Mouse (Mus musculus) midbrain, embryonic 14.5 days (tissue): Measurements from ENCODE around the gene Hid1. TPM values are rescaled to one million over a fixed set of nuclear protein-coding genes. Genes with fewer than 3 reads are reported as not detected.
A peak's percentile ranks its signal among the peaks of the same experiment; 100 is the strongest.

Experiments
- ATAC-seq: fragments of 200-750 bp; cut with Nextera tagmentation; 2 replicates; pipeline ENCODE4 v1.8.0; 2017; ENCODE audit warnings: moderate number of reproducible peaks, moderate library complexity; ENCODE audit not compliant: low FRiP score, low TSS enrichment
- DNase-seq: peaks from one replicate; pipeline ENCODE4 v3.0.0-alpha.2; 2015
- H3K27ac ChIP-seq: fragments of 300-500 bp; sonication (generic); replicated peaks from 2 replicates; pipeline ENCODE4 v1.5.1; 2014; ENCODE audit warnings: mild to moderate bottlenecking, low read depth, low read length, moderate library complexity
- H3K27me3 ChIP-seq: fragments of 300-500 bp; sonication (generic); 2 replicates; pipeline ENCODE4 v1.6.1; 2014; ENCODE audit warnings: low read length, control low read depth, mixed read lengths; ENCODE audit not compliant: control insufficient read depth, insufficient read depth
- H3K36me3 ChIP-seq: fragments of 300-500 bp; sonication (generic); 2 replicates; pipeline ENCODE4 v1.6.1; 2014; ENCODE audit warnings: low read length, control low read depth; ENCODE audit not compliant: control insufficient read depth, insufficient read depth
- H3K4me1 ChIP-seq: fragments of 300-500 bp; sonication (generic); 2 replicates; pipeline ENCODE4 v1.6.1; 2014; ENCODE audit warnings: mild to moderate bottlenecking, antibody characterized with exemption, low read length, control low read depth; ENCODE audit not compliant: control insufficient read depth, insufficient read depth
- H3K4me2 ChIP-seq: fragments of 300-500 bp; sonication (generic); 2 replicates; pipeline ENCODE4 v1.6.1; 2014; ENCODE audit warnings: mild to moderate bottlenecking, low read length, moderate library complexity
- H3K4me3 ChIP-seq: fragments of 300-500 bp; sonication (generic); replicated peaks from 2 replicates; pipeline ENCODE4 v1.5.1; 2014; ENCODE audit warnings: low read depth, low read length
- H3K9ac ChIP-seq: fragments of 300-500 bp; sonication (generic); replicated peaks from 2 replicates; pipeline ENCODE4 v1.6.1; 2014; ENCODE audit warnings: mild to moderate bottlenecking, low read length, moderate library complexity
- H3K9me3 ChIP-seq: fragments of 300-500 bp; sonication (generic); 2 replicates; pipeline ENCODE4 v1.6.1; 2016; ENCODE audit warnings: low read length, control low read depth, mixed read lengths; ENCODE audit not compliant: control insufficient read depth
- WGBS: fragments of 180-500 bp; shearing (Covaris S2); extraction: QIAGEN DNeasy Blood & Tissue Kit; methylation state at CpG from one replicate; pipeline ENCODE4 v1.1.7; 2014; 5-methylcytosine and 5-hydroxymethylcytosine counted together
- polyA plus RNA-seq: library from polyadenylated mRNA; unstranded; fragments of >200 nt; fragmentation: Nextera tagmentation; extraction: Ambion mirVana; gene quantifications from 2 replicates; pipeline ENCODE4 v1.2.1, GENCODE M21; 2014

Hid1 gene
- polyA plus RNA-seq, 1 experiment from 2014 or later: 43.3 TPM

- Histone ChIP-seq H3K9ac (no peak overlapping the region), H3K4me2 (no peak overlapping the region), H3K4me1 (peaks cover 17% of the 10 kb centered on the region), H3K9me3 (no peaks in the 10 kb centered on the region), H3K27ac (no peak overlapping the region), H3K27me3 (no peaks in the 10 kb centered on the region), H3K36me3 (no peaks in the 10 kb centered on the region), H3K4me3 (no peak overlapping the region)
- 71% methylated on average over 8 of the region's 8 CpGs for WGBS
- DNase-seq (no peak), ATAC-seq (no peak)
Measured at GRCm38 (mm10) chr11:115371354-115371753, 3.8 kb upstream of the Hid1 start.

GRCm38 (mm10) chr11:115370368-115370767, 2.8 kb upstream of the Hid1 start:
- H3K36me3 ChIP-seq: no peaks in the 10 kb centered on the region
- H3K9ac ChIP-seq: no peak overlapping the region
- ATAC-seq: no peak
- no peaks in the 10 kb centered on the region for H3K27me3 ChIP-seq
- H3K27ac ChIP-seq: no peak overlapping the region
- DNase-seq: no peak
- no peaks in the 10 kb centered on the region for H3K9me3 ChIP-seq
- H3K4me2 ChIP-seq: no peak overlapping the region
- H3K4me3 ChIP-seq: no peak overlapping the region
- 56% methylated on average over 7 of the region's 7 CpGs for WGBS
- peaks cover 27% of the 10 kb centered on the region for H3K4me1 ChIP-seq

GRCm38 (mm10) chr11:115366706-115367394, 706 bp downstream of the Hid1 start:
- Histone ChIP-seq H3K27ac (peak overlapping the region; percentile 76), H3K9me3 (no peaks in the 10 kb centered on the region), H3K9ac (peak overlapping the region; percentile 91), H3K4me3 (peak overlapping the region; percentile 69), H3K4me1 (peaks cover 16% of the 10 kb centered on the region), H3K27me3 (no peaks in the 10 kb centered on the region), H3K36me3 (no peaks in the 10 kb centered on the region), H3K4me2 (peak overlapping the region; percentile 97)
- under 1% methylated on average over 28 of the region's 28 CpGs for WGBS
- ATAC-seq (peak; percentile 76), DNase-seq (peak; percentile 81)

- Histone ChIP-seq H3K9me3 (no peaks in the 10 kb centered on the region), H3K9ac (peak overlapping the region; percentile 91; the same call in 1 of the 2 replicates), H3K27ac (peak overlapping the region; percentile 76; the same call in 1 of the 2 replicates), H3K36me3 (peaks cover 3% of the 10 kb centered on the region; the same call in 1 of the 2 replicates), H3K27me3 (no peaks in the 10 kb centered on the region), H3K4me3 (peak overlapping the region; percentile 69), H3K4me1 (peaks cover 16% of the 10 kb centered on the region), H3K4me2 (peak overlapping the region; percentile 97)
- ATAC-seq: 0 out of 2 replicates have a peak, but pooled peaks have one; percentile 7
- 49% methylated on average over 7 of the region's 7 CpGs for WGBS
- DNase-seq: no peak
Measured at GRCm38 (mm10) chr11:115366039-115366705, 1.4 kb downstream of the Hid1 start.

- H3K27me3 ChIP-seq: no peaks in the 10 kb centered on the region
- no peak for ATAC-seq
- DNase-seq: no peak
- no peak overlapping the region for H3K27ac ChIP-seq
- no peak overlapping the region for H3K9ac ChIP-seq
- H3K4me1 ChIP-seq: peaks cover 20% of the 10 kb centered on the region
- peaks cover 5% of the 10 kb centered on the region; the same call in 1 of the 2 replicates for H3K36me3 ChIP-seq
- WGBS: 87% methylated on average over 3 of the region's 3 CpGs
- H3K4me3 ChIP-seq: no peak overlapping the region
- H3K9me3 ChIP-seq: no peaks in the 10 kb centered on the region
- no peak overlapping the region for H3K4me2 ChIP-seq
Measured at GRCm38 (mm10) chr11:115364136-115364535, 3.4 kb downstream of the Hid1 start.

- H3K27ac ChIP-seq: peak overlapping the region; percentile 70; the same call in 1 of the 2 replicates
- no peak overlapping the region for H3K9ac ChIP-seq
Measured at GRCm38 (mm10) chr11:115359726-115360125, 7.8 kb downstream of the Hid1 start.

GRCm38 (mm10) chr11:115359293-115359692, 8.3 kb downstream of the Hid1 start:
- Histone ChIP-seq H3K9ac (peak overlapping the region; percentile 37; the same call in 1 of the 2 replicates), H3K4me2 (no peak overlapping the region), H3K27ac (peak overlapping the region; percentile 70; the same call in 1 of the 2 replicates), H3K27me3 (no peaks in the 10 kb centered on the region), H3K9me3 (no peaks in the 10 kb centered on the region), H3K36me3 (peaks cover 30% of the 10 kb centered on the region), H3K4me1 (peaks cover 10% of the 10 kb centered on the region), H3K4me3 (no peak overlapping the region)
- WGBS: 40% methylated on average over 3 of the region's 3 CpGs
- ATAC-seq (0 out of 2 replicates have a peak, but pooled peaks have one; percentile 37), DNase-seq (peak; percentile 60)

More at GRCm38 (mm10) chr11:115359726-115360125, 7.8 kb downstream of the Hid1 start:
- no peaks in the 10 kb centered on the region for H3K27me3 ChIP-seq
- ATAC-seq: no peak
- H3K4me3 ChIP-seq: no peak overlapping the region
- H3K9me3 ChIP-seq: no peaks in the 10 kb centered on the region
- no peak overlapping the region for H3K4me2 ChIP-seq
- peaks cover 10% of the 10 kb centered on the region for H3K4me1 ChIP-seq
- no peak for DNase-seq
- 65% methylated on average over 6 of the region's 6 CpGs for WGBS
- H3K36me3 ChIP-seq: peaks cover 29% of the 10 kb centered on the region

- WGBS: 19% methylated on average over 5 of the region's 5 CpGs
- no peak overlapping the region for H3K4me3 ChIP-seq
- no peaks in the 10 kb centered on the region for H3K9me3 ChIP-seq
- peaks cover 35% of the 10 kb centered on the region for H3K36me3 ChIP-seq
- H3K4me2 ChIP-seq: no peak overlapping the region
- DNase-seq (peak; percentile 93), ATAC-seq (peak; percentile 62; the same call in 1 of the 2 replicates)
- peak overlapping the region; percentile 37; the same call in 1 of the 2 replicates for H3K9ac ChIP-seq
- H3K27ac ChIP-seq: peak overlapping the region; percentile 70
- no peaks in the 10 kb centered on the region for H3K27me3 ChIP-seq
- peaks cover 10% of the 10 kb centered on the region for H3K4me1 ChIP-seq
Measured at GRCm38 (mm10) chr11:115358468-115358867, 9.1 kb downstream of the Hid1 start.
